Mouse (Mus musculus): Measurements from ENCODE around the gene Nrxn2.

GRCm38 (mm10) chr19:6459504-6459903, 41.0 kb downstream of the Nrxn2 start:
- TF ChIP-seq CTCF (IDR thresholded peaks at IDR 0.05; ENCODE audit: low read depth, low read length) (no peak), POLR2A (IDR thresholded peaks at IDR 0.05; ENCODE audit: insufficient read depth, low read length) (no peak), EP300 (IDR thresholded peaks at IDR 0.05; ENCODE audit: insufficient read depth, low read depth, low read length) (no peak)

Data from ES-Bruce4 (cell line).